Mouse (Mus musculus): Measurements from ENCODE around the gene Zfp74. TPM values are rescaled to one million over a fixed set of nuclear protein-coding genes. Genes with fewer than 3 reads are reported as not detected.

Zfp74 gene
- total RNA-seq, 2 experiments from 2014 or later = 8.6 to 10.0 TPM

Small RNA genes within 50 kb of the gene (microRNA-seq; reads per million reads assigned to microRNA genes)
- gene Mir7668 (ENCODE audit: borderline number of aligned reads in 2 of 2) = 0 reads per million in 2 experiments

Other genes starting within 250 kb of the Zfp74 start
- gene Catsperg2, start 227.1 kb downstream of the Zfp74 start, total RNA-seq (2021) = not detected
- 10 to 100 TPM; 14.8 to 15.2 TPM for gene Zfp84, start 185.5 kb downstream of the Zfp74 start, total RNA-seq (2021)
- gene Zfp30, start 170.1 kb downstream of the Zfp74 start, total RNA-seq (2021) = 1 to 10 TPM; 2.5 to 2.7 TPM
- 10 to 100 TPM; 15.2 to 19.0 TPM for gene Zfp790, start 138.0 kb downstream of the Zfp74 start, total RNA-seq (2021)
- 1 to 10 TPM in 1 of 2 experiments, under 1 TPM in 1; 0.53 to 2.2 TPM for gene Zfp940, start 100.4 kb downstream of the Zfp74 start, total RNA-seq (2021)
- 1 to 10 TPM; 6.3 to 6.8 TPM for gene Zfp420, start 94.1 kb downstream of the Zfp74 start, total RNA-seq (2021)
- 10 to 100 TPM in 1 of 2 experiments, 1 to 10 TPM in 1; 9.2 to 10.2 TPM for gene Zfp27, start 47.5 kb downstream of the Zfp74 start, total RNA-seq (2021)
- 1 to 10 TPM; 5.2 to 5.8 TPM for gene Zfp383, start 45.9 kb downstream of the Zfp74 start, total RNA-seq (2021)
- gene Zfp568, start 29.9 kb upstream of the Zfp74 start, total RNA-seq (2021) = 10 to 100 TPM in 1 of 2 experiments, 1 to 10 TPM in 1; 8.9 to 10.6 TPM
- 1 to 10 TPM; 3.0 TPM for gene Zfp14, start 97.3 kb upstream of the Zfp74 start, total RNA-seq (2021)
- gene Zfp82, start 118.8 kb upstream of the Zfp74 start, total RNA-seq (2021) = 1 to 10 TPM; 2.0 to 2.3 TPM
- not detected for gene Gm26920, start 136.3 kb upstream of the Zfp74 start, total RNA-seq (2021)
- 1 to 10 TPM; 2.9 to 4.1 TPM for gene Zfp566, start 136.4 kb upstream of the Zfp74 start, total RNA-seq (2021)
- 10 to 100 TPM; 38.4 to 45.1 TPM for gene Zfp260, start 140.7 kb upstream of the Zfp74 start, total RNA-seq (2021)
- gene Zfp382, start 167.9 kb upstream of the Zfp74 start, total RNA-seq (2021) = 1 to 10 TPM; 3.2 to 5.1 TPM
- gene Zfp146, start 215.7 kb upstream of the Zfp74 start, total RNA-seq (2021) = 10 to 100 TPM; 48.5 to 54.2 TPM
- 100 to 1,000 TPM; 349 to 810 TPM for gene Cox7a1, start 230.1 kb upstream of the Zfp74 start, total RNA-seq (2021)
- gene Capns1, start 244.7 kb upstream of the Zfp74 start, total RNA-seq (2021) = 100 to 1,000 TPM; 575 to 621 TPM

Measured in adrenal gland, adult 18-20 months (tissue).